Mouse (Mus musculus) heart, adult 8-10 months (tissue): Measurements from ENCODE around the gene Cysltr1. TPM values are rescaled to one million over a fixed set of nuclear protein-coding genes. Genes with fewer than 3 reads are reported as not detected.

Experiments
- DNase-seq: peaks from one replicate; pipeline ENCODE4 v3.0.0; 2022; ENCODE audit warnings: low spot score
- total RNA-seq, 4 experiments: library from RNA; stranded (reverse); gene quantifications; 2 replicates each; pipeline ENCODE4 v1.2.4; 2022

Cysltr1 gene
- total RNA-seq: 1 to 10 TPM in 3 of 4 experiments, under 1 TPM in 1; 0.57 to 1.6 (median 1.1) TPM

DNA sequence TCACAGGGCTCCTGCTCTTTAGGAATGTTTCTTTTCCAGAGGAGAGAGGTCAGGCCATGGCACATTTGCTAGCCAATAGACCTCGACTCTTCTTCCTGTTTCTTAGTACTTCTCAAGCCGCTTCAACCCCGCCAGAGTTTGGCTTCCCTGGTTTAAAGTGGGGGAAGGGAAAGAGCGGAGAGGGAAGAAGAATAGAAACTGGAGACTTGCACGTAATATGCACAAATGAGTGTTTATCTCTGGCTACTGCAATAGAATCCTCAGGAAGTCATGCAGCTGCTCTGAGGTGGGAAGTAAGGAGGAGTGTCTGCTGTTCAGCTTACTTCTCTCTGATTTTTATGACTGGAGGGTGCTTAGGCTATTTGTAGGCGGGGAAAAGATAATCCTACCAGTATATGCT lies at the start of gene Cysltr1:
Gene Cysltr1, minus strand, starts transcription at position 294 of the 400 bp plus-strand sequence.
- DNase-seq: peak; percentile 18

DNA sequence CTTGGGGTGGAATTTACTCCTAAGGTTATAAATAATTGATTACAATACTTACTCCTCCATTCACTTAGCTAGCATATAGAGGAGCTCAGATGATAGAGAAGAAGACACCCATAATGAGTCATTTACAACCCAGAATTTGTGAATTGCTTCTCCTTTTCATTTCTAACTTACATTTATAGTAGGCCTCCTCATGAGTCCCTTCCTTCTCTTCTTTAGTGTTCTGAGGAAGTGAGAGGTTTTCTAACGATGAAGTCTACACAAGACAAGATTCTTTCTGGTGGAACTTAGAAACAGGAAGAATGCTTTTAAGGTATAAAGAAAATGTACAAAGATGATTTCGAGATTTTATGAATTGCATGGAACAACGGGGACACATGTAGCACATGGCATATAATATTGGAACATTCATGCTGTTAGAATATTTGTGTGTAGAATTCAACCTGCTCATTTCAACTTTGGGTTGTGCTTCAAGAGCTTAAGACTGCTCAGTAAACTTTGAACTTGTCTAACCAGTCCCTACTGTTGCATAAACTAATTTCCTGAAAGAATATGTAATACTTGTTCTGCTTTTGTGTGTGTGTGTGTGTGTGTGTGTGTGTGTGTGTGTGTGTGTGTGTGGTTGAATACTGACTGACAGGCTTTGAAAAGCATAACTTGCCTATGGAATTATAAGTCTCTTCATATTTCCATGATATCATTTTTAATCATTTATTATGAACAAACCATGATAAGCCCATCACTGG lies 31.5 kb upstream of the Cysltr1 start:
- DNase-seq: no peak

DNA sequence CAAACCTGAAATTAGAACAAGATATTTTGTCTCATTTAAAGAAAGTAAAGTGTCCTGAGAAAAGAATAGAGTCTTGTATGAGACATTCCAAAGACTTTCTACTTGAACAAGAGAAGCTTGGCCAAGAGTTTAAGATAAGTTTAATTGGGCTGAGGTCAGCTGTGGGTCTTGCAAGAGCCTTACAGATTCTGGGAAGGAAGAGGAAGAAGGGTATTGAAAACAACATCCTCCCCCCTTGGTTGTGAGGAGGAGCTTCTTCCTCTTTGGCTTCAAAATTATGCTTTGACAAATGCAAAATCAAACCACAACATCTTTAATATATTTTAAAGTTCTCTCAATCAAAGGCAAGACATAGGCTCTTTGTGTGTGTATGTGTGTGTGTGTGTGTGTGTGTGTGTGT lies 30.1 kb upstream of the Cysltr1 start:
- no peak for DNase-seq

DNA sequence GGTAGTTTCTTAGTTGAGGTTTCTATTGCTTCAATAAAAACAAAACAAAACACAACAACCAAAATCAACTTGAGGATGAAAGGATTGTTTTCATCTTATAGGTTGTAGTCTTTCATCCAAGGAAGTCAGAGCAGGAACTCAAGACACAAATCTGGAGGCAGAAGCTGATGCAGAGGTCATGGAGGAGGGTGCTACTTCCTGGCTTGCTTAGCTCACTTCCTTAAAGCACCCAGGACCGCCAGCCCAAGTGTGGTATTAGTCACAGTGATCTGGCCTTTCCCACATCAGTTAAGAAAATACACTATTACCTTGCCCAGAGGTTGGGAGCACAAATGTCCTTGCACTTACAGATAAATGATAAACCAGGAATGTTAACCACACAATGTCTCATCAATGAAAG lies 25.0 kb upstream of the Cysltr1 start:
- no peak for DNase-seq

DNA sequence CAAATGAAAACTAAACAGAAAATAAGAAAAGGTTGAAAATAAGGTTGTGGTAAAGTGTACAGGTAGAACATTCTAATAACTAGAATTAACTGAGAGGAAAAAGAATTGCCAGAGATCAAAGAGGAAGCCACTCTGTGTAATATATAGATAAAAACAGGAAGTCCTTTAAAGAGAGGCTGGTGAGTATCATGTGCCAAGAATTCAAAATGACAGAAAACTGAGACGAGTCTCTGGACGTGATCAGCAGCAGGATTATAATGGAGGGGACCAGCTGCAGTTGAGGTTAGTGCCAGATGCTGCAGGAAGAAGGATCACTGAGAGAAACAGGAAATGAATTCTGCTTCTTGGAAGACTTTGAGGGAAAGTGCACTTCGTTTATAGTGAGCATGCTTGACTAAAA lies 20.2 kb upstream of the Cysltr1 start:
- no peak for DNase-seq

DNA sequence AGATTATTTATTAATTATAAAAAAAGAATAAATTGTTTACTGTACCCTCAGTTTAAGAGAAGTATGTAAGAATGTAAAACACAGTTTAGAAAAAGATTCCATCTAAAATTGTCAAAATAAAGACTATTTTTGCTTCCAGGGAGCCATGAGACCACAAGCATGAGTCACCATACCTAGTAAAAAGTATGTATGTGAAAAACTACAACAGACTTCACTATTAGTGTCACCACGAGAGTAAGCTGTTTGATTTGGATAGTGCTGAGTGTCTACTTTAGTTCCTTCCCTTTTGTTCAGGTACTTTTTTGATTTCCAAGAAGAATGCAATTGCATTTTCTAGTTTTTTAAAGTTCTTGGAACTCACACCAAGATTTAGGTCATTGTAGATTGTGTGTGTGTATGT lies 19.0 kb upstream of the Cysltr1 start:
- DNase-seq: no peak

DNA sequence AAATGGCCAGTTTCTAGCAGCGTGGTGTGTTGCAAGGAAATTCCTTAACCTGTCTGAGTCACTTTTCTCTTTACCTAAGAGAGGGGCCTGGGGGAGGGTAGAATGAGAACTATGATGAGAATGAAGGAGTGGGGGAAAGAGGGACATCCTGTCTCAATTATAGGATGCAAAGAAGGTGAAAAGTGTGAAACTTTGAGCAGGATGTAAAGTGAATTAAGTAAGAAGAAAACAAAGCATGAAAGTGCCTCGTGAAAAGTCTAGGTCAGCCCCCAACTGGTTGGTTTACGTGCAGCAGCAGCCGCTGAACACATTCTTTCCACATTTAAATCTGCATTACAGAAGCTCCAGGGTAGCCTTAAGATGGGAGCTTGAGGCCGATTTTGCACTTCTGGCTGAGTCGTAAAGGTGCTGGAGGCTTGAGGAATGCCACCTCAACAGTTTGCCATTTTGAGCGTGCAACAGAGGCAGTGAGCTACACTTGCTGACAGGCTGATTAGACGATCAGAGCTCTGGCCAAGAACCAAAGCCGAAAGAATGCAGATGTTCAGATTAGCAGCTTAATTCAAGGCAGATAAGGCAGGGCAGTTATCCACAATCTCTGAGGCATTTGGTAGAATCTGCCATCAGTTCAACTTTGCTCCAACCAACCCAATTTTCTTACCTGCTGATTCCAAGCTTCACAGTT lies 763 bp downstream of the Cysltr1 start:
- DNase-seq: no peak

DNA sequence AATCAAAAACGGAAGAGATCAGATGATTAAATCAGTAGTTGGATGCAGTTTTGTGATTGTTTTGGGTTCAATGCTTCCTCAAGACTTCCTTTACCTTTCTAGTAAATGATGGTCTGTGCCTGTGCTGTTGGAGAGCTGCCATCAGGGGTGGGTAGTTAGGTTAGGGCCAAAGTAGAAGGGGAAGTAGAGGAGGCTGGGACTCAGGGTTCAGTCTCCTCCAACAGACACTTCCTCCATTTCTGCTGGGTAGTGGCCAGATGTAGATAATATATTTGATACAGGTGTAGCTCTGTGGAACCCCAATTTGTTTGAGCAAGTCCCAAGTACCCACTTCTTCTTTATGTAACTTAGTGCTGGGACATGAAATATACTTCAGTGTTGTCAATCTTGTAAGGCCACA lies 7.6 kb downstream of the Cysltr1 start:
- peak; percentile 8 for DNase-seq

DNA sequence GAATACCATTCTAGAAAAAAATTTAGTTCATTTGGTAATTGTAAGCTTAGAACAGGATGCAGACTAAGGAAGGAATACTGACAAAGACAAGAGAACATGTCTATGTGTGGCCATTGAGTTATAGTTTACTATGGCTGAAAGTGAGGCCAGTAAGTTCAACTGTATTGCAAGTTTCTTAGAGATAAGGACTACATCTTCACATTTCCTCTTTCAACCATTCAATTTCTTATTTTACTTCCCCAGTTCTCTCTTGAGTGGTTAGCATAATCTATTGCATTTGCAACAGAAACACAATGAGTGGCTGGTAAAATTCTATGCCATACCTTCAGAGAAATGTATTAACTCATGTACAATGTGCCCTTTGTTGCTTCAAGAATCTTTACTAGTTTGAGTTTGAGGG lies 9.6 kb downstream of the Cysltr1 start:
- DNase-seq: no peak

DNA sequence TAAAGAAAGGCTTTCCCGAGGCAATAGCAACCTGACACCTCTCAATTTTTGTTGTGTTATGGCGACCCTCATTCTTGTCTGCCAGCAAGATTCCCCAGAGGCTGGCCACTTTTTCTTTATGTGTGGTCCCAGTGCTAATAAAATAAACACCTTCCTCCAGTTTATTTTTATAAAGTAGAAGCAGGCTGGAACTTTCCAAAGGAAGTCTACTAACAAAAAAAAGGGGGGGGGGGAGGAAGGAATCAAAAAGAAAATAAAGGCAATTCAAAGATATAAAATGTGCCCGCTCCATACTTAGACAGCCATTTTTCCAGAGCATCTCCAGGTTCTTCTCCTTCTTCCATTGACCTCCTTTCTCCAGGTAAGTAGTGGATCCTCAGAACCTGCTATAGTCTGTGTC lies 20.6 kb downstream of the Cysltr1 start, which contains the start of gene Gm5127:
Gene Gm5127, plus strand, starts transcription at position 301 of the 400 bp plus-strand sequence.
- no peak for DNase-seq

DNA sequence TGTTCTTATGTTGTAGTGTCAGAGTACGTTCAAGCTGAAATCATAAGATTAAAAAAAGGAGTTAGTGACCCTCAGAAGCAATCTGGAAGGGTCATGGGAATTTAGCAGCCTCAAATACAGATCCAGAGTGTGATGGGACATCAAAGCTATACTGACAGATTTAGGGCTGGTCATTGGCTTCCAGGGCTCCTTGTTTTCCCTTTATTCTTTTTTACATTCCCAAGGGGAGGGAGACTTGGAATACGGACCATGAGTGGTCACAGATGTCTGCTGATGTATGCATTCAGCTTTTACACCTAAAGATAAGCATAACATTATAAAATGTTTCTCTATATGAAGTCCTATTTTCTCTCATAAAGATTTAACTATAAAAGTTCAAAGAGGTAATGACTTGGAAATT lies 21.3 kb downstream of the Cysltr1 start:
- no peak for DNase-seq

DNA sequence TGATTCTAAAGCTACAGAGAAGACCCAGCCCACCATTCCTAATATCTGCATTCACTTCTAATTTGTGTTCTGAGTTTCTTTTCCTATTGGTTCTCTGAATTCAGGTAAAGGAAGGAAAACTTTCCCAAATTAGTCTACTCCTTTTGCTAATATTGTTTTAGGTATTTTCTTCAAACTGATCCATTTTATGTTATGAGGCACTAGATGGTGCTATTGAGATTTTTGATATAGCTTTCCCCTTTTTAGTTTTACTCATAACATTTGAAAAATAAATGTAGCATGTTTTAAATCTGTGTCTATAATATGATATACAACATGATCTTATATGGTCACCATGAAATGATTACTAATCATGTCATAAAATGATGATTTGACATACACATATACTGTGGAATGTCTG lies 23.1 kb downstream of the Cysltr1 start:
- DNase-seq: no peak

DNA sequence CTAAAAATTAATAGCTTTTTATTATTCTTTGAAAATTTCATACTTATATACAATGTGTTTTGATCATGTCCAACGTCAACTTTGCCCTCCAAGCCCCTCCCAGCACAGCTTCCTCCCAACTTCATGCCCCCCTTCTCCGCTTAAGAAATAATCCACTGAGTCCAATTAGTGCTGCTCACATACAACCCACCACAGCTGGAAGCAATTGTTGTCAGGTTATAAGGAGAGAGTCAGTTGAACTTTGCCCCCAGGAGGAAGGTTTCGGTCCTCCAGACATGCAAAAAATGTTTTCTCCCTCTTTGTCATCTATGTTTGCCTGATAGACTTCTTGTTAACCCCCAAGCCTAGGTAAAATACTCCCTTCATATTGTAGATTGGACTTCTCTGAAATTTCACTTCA lies 24.5 kb downstream of the Cysltr1 start:
- DNase-seq: no peak

DNA sequence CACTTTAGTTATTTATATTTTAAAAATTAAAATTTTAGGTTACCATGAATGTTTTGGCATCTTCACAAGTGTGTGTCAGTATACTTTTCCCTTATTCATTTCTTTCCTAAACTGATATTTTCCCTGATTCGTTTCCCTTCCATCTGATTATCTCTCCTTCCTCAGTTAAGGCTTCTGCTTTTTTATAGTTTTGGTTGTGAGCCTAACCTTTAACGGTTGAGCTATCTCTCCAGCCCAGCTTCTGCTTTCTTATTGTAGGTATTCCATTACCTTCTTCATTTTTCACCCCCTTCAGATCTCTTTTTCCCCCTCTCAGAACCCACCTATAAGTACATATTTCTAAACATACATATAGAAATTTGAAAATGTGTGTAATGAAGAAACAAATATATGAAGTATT lies 48.0 kb downstream of the Cysltr1 start:
- no peak for DNase-seq

DNA sequence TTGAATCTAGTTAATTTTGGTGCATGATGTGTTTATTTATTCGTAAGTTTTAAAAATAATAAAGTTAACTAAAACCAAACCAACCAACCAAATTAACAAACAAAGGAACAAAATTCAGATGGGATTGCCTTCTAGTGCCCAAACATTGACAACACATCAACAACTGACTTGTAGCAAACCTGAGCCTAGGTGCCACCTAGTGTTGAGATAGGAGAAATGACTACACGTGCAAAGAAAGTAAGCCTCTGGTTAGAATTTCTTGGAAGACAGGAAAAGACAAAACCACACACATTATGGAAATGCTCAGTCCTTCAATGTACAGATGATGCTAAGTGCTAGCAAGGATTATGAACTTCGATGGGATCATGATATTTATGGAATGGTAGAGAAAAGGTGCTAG lies 67.1 kb downstream of the Cysltr1 start:
- no peak for DNase-seq

Other genes with a start within 250 kb of the Cysltr1 start
- not detected for gene Fndc3c1, start 118.3 kb downstream of the Cysltr1 start, total RNA-seq
- gene Gm5127, start 20.5 kb downstream of the Cysltr1 start, total RNA-seq: not detected
- gene Rtl3, start 237.0 kb upstream of the Cysltr1 start, total RNA-seq: 1 to 10 TPM in 2 of 4 experiments, under 1 TPM in 2; 0.52 to 1.8 (median 0.91) TPM